Mouse (Mus musculus): ENCODE measurements around the gene Cd82.

DNA sequence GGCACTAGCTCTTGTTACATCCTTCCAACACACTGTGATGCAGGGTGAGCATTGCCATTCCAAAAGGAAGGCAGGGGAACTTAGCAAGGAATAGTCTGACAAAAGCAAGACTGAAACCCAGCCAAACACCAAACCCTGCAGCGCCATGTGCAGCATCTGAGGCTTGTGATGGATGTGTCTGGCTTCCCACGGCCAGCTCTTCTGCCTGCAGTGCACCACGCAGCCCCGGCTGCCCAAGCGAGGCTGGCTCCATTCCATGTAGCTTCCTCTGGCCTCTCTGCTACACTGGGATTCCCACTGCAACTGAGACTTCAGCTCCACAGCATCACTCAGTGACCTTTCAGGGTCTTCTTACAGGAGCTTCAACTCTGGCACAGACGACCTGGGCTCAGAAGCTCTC lies 42.2 kb upstream of the Cd82 start:
- TF ChIP-seq CTCF (IDR thresholded peaks at IDR 0.05; ENCODE audit: control insufficient read depth, insufficient read depth, insufficient read length) (no peak), MAX (IDR thresholded peaks at IDR 0.05) (no peak), FOSL1 (IDR thresholded peaks at IDR 0.05; ENCODE audit: insufficient read depth, low read length, poor library complexity, severe bottlenecking) (no peak), USF1 (IDR thresholded peaks at IDR 0.05; ENCODE audit: low read depth) (no peak), CEBPB (IDR thresholded peaks at IDR 0.05; ENCODE audit: low read depth) (no peak), MYOD1 (IDR thresholded peaks at IDR 0.05; ENCODE audit: control insufficient read depth, insufficient read length, low read depth) (no peak)
